Mouse (Mus musculus) gastrocnemius, adult 18-20 months (tissue): ENCODE measurements around the gene Zbtb25. TPM values are rescaled to one million over a fixed set of nuclear protein-coding genes. Genes with fewer than 3 reads are reported as not detected.

Experiments used
- DNase-seq: peaks from one replicate; pipeline ENCODE4 v3.0.0; 2021; ENCODE audit warnings: low spot score
- long read RNA-seq, 2 experiments: library from polyadenylated mRNA; stranded (forward); transcript quantifications; one replicate each; pipeline ENCODE4 v2.0.0; 2021
- total RNA-seq, 2 experiments: library from RNA; stranded (reverse); gene quantifications; 2 replicates each; pipeline ENCODE4 v1.2.3; 2021

The Zbtb25 gene
- total RNA-seq: 1 to 10 TPM; 5.8 to 8.5 TPM
- long read RNA-seq, experiment 1, partial matches to known transcripts: 0 of 9 reads
- long read RNA-seq, experiment 1, other reads (novel, unspliced or antisense): 4 of 9 reads
- long read RNA-seq, experiment 2, partial matches to known transcripts: 1 of 6 reads
- long read RNA-seq, experiment 2, other reads (novel, unspliced or antisense): 4 of 6 reads

DNA sequence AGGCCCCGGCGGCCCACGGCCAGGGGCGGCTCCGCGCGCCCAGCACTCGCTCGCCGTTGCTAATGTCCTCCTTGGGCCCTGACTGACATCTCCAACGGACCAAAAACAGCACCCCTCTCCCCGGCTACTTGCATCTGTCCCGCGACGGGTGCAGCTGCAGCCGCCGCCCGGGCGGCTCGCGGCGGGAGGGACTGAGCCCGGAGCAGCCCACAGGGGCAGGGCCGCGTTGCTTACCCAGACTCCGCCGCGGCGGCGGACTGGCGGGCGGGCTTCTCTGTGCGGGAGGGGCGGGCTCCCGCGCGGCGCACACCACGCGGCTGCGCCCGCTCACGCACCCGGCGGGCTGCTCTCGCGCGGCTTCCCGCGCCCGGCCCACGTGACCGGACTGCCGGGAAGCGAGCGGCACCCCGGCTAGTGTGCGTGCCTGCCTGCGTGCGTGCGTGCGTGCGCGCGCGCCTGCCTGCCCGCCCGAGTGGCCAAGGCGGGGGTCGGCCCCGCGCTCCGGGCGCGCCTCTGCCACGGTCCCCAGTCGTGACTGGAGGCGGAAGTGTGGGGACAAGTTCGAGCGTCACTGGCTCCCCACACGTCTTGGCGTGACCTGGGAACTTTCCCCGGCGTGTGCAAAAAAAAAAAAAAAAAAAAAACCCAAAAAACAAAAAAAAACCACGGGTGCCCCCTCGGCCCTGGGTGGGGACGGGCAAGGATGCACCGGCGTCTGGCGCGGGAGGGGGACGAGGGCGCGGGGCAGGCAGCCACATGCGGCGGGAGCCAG, at the start of gene Zbtb25:
TSS of gene Zbtb25 (minus strand) at position 397 of the 772 bp plus-strand sequence.
- DNase-seq: peak; percentile 77

- DNase-seq: no peak
Measured at GRCm38 (mm10) chr12:76418346-76418745, 48.9 kb upstream of the Zbtb25 start.

DNA sequence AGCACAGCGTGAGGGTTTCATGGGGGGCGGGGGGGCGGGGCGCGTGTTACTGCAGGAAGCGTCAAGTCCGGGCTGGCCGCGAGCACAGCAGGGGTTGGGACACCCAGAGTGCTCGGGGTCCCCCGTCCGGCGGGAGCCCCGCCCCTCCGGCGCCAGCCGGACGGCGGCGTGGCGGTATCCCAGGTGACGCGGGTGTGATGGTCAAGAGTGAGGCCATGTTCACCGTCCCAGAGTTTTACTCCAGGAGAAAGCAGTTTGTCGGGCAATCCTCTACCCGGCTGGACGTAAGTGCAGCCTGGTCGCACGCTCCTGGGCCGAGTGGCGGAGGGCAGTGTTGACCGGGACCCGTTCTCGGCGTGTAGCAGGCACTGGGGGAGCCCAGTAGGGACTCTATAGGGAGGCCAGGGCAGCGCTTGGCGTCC, 48.0 kb upstream of the Zbtb25 start, which contains the start of gene Ppp1r36:
TSS of gene Ppp1r36 (plus strand) at position 106 of the 422 bp plus-strand sequence.
- DNase-seq: no peak

- no peak for DNase-seq
Measured at GRCm38 (mm10) chr12:76415383-76416010, 46.1 kb upstream of the Zbtb25 start.

GRCm38 (mm10) chr12:76409166-76409565, 39.8 kb upstream of the Zbtb25 start:
- no peak for DNase-seq

- no peak for DNase-seq
Measured at GRCm38 (mm10) chr12:76407184-76407583, 37.8 kb upstream of the Zbtb25 start.

- DNase-seq: no peak
Measured at GRCm38 (mm10) chr12:76405971-76406370, 36.6 kb upstream of the Zbtb25 start.

DNA sequence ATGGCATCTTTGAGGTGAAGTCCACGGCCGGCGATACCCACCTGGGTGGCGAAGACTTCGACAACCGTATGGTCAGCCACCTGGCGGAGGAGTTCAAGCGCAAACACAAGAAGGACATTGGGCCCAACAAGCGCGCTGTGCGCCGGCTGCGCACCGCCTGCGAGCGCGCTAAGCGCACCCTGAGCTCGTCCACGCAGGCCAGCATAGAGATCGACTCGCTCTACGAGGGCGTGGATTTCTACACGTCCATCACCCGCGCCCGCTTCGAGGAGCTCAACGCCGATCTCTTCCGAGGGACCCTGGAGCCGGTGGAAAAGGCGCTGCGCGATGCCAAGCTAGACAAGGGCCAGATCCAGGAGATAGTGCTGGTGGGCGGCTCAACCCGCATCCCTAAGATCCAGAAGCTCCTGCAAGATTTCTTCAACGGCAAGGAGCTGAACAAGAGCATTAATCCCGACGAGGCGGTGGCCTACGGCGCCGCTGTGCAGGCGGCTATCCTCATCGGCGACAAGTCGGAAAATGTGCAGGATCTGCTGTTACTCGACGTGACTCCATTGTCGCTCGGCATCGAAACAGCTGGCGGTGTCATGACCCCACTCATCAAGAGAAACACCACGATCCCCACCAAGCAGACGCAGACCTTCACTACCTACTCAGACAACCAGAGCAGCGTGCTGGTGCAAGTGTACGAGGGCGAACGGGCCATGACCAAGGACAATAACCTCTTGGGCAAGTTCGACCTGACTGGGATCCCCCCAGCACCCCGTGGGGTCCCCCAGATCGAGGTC, 36.0 kb upstream of the Zbtb25 start:
- no peak for DNase-seq

DNA sequence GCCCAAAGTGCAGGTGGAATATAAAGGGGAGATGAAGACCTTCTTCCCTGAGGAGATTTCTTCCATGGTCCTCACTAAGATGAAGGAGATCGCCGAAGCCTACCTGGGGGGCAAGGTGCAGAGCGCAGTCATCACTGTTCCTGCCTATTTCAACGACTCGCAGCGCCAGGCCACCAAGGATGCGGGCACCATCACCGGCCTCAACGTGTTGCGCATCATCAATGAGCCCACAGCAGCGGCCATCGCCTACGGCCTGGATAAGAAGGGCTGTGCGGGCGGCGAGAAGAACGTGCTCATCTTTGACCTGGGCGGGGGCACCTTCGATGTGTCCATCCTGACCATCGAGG, 35.4 kb upstream of the Zbtb25 start:
- DNase-seq: peak; percentile 15

DNA sequence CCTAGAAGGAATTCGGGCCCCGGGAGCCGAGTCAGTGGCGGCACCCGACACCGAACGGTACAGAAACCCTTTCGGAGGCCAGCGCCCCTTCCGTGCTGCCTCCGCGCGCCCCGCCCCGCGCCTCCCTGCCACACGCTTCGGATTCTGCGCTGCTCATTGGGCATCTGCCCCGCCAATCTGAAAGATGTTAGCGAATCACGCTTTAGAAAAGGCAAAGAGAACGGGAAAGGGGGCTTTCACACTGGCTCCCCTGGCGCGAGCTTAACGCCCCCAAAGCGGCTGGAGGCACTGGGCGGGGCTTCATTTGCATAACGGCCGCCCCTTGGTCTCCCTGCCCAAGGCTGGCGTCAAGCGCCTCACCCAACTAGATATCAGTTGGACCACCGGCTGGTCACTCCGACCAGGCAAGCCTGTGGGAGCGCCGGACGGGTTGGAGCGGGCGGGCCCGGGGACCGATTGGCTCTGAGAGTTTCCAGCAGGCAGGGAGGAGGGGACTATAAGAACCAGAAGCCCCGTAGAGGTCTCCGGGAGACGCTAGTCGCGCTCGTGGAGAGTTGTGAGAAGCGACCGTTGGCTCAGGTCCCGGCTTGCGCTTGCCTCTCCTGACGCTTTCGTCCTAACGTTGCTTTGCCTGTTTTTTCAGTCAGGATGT, 34.6 kb upstream of the Zbtb25 start, which contains the start of gene Hspa2:
TSS of gene Hspa2 (plus strand) at position 291 of the 652 bp plus-strand sequence.
- DNase-seq: peak; percentile 99

DNA sequence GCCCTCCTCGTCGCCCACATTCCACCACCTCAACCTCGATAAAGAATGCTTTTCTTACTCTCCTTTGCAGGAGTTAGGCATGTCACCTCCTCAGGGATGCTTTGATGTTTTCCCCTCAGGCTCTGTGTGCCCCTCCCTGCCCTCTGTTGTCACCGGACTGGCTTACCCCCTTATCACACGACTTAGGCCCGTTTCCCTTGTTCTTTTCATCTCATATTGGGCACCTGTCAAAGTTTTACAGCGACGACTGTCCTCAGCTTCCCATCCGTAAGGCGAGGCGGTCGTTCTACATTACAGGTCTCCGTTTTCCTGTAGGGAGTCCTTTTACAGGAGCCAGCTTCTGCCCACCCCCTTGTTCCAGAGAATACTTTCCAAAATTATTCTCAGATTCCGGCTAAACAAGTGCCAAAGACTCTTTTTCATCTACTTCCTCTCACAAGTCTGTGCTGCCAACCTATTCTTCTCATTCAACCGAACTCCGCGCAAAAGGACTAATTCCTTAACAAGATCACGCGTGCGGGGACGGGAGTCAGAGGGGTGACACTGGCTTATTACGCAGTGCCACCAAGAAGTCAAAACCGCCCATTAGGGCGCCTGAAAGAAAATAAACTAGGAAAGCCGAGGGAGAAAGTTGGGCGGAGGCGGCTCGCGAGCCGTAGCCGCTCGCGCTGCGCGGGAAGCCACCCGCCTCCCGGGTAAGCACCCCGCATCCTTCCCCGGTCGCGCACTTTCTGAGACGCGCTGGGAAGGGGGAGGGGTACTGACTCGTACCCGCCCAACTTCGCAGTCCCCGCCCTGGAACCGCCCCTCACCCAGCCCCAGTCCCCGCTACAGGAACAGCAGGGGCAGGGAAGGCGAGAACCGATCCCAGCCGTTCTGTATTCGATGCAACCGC, 33.8 kb upstream of the Zbtb25 start:
- no peak for DNase-seq

- DNase-seq: no peak
Measured at GRCm38 (mm10) chr12:76401674-76402073, 32.3 kb upstream of the Zbtb25 start.

- DNase-seq: no peak
Measured at GRCm38 (mm10) chr12:76397281-76397680, 27.9 kb upstream of the Zbtb25 start.

GRCm38 (mm10) chr12:76392979-76393378, 23.6 kb upstream of the Zbtb25 start:
- DNase-seq: no peak

DNA sequence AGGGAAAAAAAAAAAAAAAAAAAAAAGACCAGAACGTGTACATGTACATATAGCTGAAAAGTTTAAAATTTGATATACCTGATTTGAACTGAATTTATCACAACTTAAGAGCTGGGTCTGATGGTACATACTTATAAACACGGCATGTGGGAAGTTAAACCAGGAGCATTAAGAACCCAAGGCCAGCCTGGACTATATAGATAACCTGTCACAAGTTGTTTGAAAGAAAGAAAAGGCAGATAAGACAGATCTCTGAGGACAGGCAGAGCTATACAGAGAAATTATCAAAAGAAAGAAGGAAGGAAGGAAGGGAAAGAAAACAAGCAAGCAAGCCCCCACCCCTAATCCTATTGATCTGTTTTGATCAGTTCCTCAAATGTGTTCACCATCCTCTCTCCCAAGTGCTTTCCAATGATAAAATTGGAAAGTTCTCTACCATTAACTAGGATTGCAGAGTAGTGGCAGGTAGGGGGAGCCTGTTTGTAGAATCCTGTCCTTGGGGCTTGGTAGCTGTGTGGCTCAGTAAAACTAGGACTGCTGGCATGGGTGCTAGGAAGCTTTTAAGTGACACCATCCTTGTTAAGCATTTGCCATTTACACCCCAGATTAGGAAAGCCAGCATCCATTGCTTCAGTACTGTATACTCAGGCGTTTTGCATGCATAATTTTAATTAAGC, 22.3 kb upstream of the Zbtb25 start:
- DNase-seq: no peak

DNA sequence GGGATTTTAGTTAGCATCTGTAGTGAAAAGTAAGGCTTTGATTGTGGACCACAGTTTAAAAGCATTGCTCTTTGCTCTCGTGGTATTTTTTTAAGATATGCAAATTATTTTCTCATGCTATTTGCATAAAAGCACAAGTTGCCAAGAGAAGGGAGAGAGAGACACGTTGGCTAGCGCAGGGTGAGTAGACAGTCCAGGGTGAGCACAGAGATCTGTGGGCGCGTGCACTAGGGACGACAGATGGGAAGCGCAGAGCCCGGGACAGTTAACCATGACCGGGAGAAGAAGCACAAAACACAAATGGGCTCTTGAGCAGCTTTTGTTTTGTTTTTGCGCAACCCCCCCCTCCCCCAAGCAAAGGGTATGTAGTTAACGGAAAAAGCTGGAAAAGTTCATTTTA, 19.4 kb upstream of the Zbtb25 start:
- no peak for DNase-seq

DNA sequence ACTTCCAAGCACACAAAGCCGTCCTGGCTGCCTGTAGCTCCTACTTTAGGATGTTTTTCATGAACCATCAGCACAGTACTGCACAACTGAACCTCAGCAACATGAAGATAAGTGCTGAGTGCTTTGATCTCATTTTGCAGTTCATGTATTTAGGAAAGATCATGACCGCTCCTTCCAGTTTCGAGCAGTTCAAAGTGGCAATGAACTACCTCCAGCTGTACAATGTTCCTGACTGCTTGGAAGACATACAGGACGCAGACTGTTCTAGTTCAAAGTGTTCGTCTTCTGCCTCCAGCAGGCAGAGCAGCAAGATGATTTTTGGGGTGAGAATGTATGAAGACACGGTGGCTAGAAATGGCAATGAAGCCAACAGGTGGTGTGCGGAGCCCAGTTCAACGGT, 15.9 kb upstream of the Zbtb25 start:
- no peak for DNase-seq

DNA sequence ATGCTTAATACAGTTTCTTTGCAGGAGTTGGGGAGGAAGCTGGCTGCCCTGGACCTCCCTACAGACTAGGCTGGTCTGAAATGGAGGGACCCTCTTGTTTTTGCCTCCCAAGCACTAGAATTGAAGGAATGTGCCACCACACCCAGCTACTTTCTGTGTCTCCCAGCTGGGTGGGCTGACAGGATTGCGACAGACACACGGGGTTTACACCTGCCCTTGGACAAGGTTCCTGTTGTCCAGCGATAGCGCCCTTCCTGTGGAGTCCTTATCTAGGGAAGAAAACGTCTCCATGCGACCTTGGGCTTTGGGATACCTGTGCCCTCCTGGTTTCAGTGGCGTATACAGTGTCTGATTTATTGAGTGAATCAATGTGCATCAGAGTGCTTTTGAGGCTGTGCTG, 10.7 kb upstream of the Zbtb25 start:
- no peak for DNase-seq

- DNase-seq: no peak
Measured at GRCm38 (mm10) chr12:76378556-76378955, 9.2 kb upstream of the Zbtb25 start.

GRCm38 (mm10) chr12:76377726-76378125, 8.3 kb upstream of the Zbtb25 start:
- no peak for DNase-seq
